Mouse (Mus musculus) C2C12 (cell line): Measurements from ENCODE around the gene Slc35c1. TPM values are rescaled to one million over a fixed set of nuclear protein-coding genes. Genes with fewer than 3 reads are reported as not detected.

Source experiments
- H3K27me3 ChIP-seq: one replicate; pipeline ENCODE4 v1.6.1; 2011; ENCODE audit not compliant: control insufficient read depth, insufficient read depth, insufficient read length
- H3K36me3 ChIP-seq: one replicate; pipeline ENCODE4 v1.6.1; 2011; ENCODE audit not compliant: control insufficient read depth, insufficient read depth
- H3K4me3 ChIP-seq: one replicate; pipeline ENCODE4 v1.5.1; 2011; ENCODE audit warnings: mild to moderate bottlenecking, control low read depth; ENCODE audit not compliant: poor library complexity, insufficient read depth, severe bottlenecking
- H3K79me2 ChIP-seq: one replicate; pipeline ENCODE4 v1.6.1; 2011; ENCODE audit not compliant: control insufficient read depth, insufficient read depth
- H3K79me3 ChIP-seq: one replicate; pipeline ENCODE4 v1.6.1; 2011; ENCODE audit warnings: low read depth, control low read depth
- H3ac ChIP-seq: one replicate; pipeline ENCODE3; 2011; ENCODE audit warnings: low read depth; ENCODE audit not compliant: control insufficient read depth, insufficient read length
- CEBPB ChIP-seq: IDR thresholded peaks from one replicate; pipeline ENCODE4 v1.6.1; 2011; ENCODE audit warnings: low read depth, mild to moderate bottlenecking, control low read depth, moderate library complexity
- CTCF ChIP-seq: IDR thresholded peaks from one replicate; pipeline ENCODE4 v1.5.1; 2011; ENCODE audit not compliant: control insufficient read depth, insufficient read depth, insufficient read length
- FOSL1 ChIP-seq: IDR thresholded peaks from one replicate; pipeline ENCODE4 v1.8.0; 2011; ENCODE audit warnings: mild to moderate bottlenecking, low read length; ENCODE audit not compliant: poor library complexity, insufficient read depth, severe bottlenecking
- MAX ChIP-seq: IDR thresholded peaks from one replicate; pipeline ENCODE4 v1.6.1; 2011; ENCODE audit warnings: mild to moderate bottlenecking, control low read depth
- MYOD1 ChIP-seq: IDR thresholded peaks from one replicate; pipeline ENCODE4 v1.6.1; 2011; ENCODE audit warnings: low read depth; ENCODE audit not compliant: control insufficient read depth, insufficient read length
- MYOG ChIP-seq: IDR thresholded peaks from one replicate; pipeline ENCODE4 v1.6.1; 2011; ENCODE audit not compliant: control insufficient read depth, insufficient read length; ENCODE audit errors: extremely low read depth
- USF1 ChIP-seq: IDR thresholded peaks from one replicate; pipeline ENCODE4 v1.6.1; 2011; ENCODE audit warnings: low read depth, mild to moderate bottlenecking, control low read depth, moderate library complexity
- polyA plus RNA-seq: library from polyadenylated mRNA; unstranded; fragments of >200 nt; fragmentation: generic; extraction: Trizol; gene quantifications from one replicate; pipeline ENCODE4 v1.2.1, GENCODE M21; 2012; ENCODE audit warnings: missing spikeins

Gene Slc35c1
- polyA plus RNA-seq, 1 experiment: 9.6 TPM

- TF ChIP-seq USF1 (no peak), CTCF (no peak)
- Histone ChIP-seq H3K4me3 (no peak overlapping the region), H3K79me2 (no peaks in the 10 kb centered on the region), H3K79me3 (no peaks in the 10 kb centered on the region), H3ac (no peak overlapping the region), H3K27me3 (peaks cover 33% of the 10 kb centered on the region), H3K36me3 (no peaks in the 10 kb centered on the region)
Measured at GRCm38 (mm10) chr2:92487791-92488190, 27.5 kb upstream of the Slc35c1 start.

GRCm38 (mm10) chr2:92486911-92487310, 26.6 kb upstream of the Slc35c1 start:
- Histone ChIP-seq H3K27me3 (peaks cover 30% of the 10 kb centered on the region), H3K79me3 (no peaks in the 10 kb centered on the region), H3K4me3 (no peak overlapping the region), H3ac (no peak overlapping the region), H3K79me2 (no peaks in the 10 kb centered on the region), H3K36me3 (no peaks in the 10 kb centered on the region)
- TF ChIP-seq FOSL1 (no peak), CTCF (no peak), CEBPB (no peak), MYOG (no peak)

GRCm38 (mm10) chr2:92486403-92486802, 26.1 kb upstream of the Slc35c1 start:
- Histone ChIP-seq H3K4me3 (no peak overlapping the region), H3K79me2 (no peaks in the 10 kb centered on the region), H3K36me3 (no peaks in the 10 kb centered on the region), H3K79me3 (no peaks in the 10 kb centered on the region), H3ac (no peak overlapping the region), H3K27me3 (peaks cover 26% of the 10 kb centered on the region)
- TF ChIP-seq MYOD1 (no peak), CTCF (no peak), CEBPB (no peak), USF1 (no peak), FOSL1 (no peak), MYOG (no peak), MAX (no peak)

GRCm38 (mm10) chr2:92485640-92486295, 25.4 kb upstream of the Slc35c1 start:
- Histone ChIP-seq H3K36me3 (no peaks in the 10 kb centered on the region), H3K79me2 (no peaks in the 10 kb centered on the region), H3K79me3 (no peaks in the 10 kb centered on the region), H3K4me3 (no peak overlapping the region), H3K27me3 (peaks cover 21% of the 10 kb centered on the region), H3ac (no peak overlapping the region)
- TF ChIP-seq CTCF: peak; percentile 59
- no peak for TF ChIP-seq USF1

GRCm38 (mm10) chr2:92484256-92485025, 24.1 kb upstream of the Slc35c1 start:
- peaks cover 21% of the 10 kb centered on the region for H3K27me3 ChIP-seq
- H3K4me3 ChIP-seq: no peak overlapping the region
- TF ChIP-seq CTCF (no peak), USF1 (no peak)
- H3K36me3 ChIP-seq: no peaks in the 10 kb centered on the region
- H3K79me2 ChIP-seq: no peaks in the 10 kb centered on the region
- no peak overlapping the region for H3ac ChIP-seq
- no peaks in the 10 kb centered on the region for H3K79me3 ChIP-seq

GRCm38 (mm10) chr2:92483505-92483904, 23.2 kb upstream of the Slc35c1 start:
- Histone ChIP-seq H3K36me3 (no peaks in the 10 kb centered on the region), H3ac (no peak overlapping the region), H3K79me3 (no peaks in the 10 kb centered on the region), H3K27me3 (peaks cover 19% of the 10 kb centered on the region), H3K79me2 (no peaks in the 10 kb centered on the region), H3K4me3 (no peak overlapping the region)
- no peak for TF ChIP-seq CTCF
- no peak for TF ChIP-seq USF1
- no peak for TF ChIP-seq MYOD1
- TF ChIP-seq FOSL1: no peak
- no peak for TF ChIP-seq CEBPB
- TF ChIP-seq MAX: no peak
- no peak for TF ChIP-seq MYOG
